Mouse (Mus musculus): ENCODE results near the gene Fmnl3. TPM values are rescaled to one million over a fixed set of nuclear protein-coding genes. Genes with fewer than 3 reads are reported as not detected.

Gene Fmnl3
- polyA plus RNA-seq, 1 experiment from 2014 or later: 8.0 TPM

DNA sequence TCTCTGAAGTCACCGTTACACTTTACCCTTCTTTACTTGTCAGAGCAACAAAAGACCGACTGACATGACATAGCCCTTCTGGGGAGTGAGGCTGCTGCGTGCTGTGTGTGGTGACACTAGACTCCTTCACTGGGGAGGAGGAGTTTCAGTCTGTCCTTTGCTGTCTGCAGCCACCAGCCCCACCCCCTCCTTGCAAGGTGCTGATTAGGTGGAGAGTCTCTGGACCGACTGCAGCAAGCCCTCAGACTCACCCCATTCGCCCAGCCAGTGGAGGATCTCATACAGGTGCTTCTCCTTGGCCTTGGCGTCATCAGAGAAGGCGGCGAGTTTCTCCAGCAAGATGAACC lies 85.1 kb downstream of the Fmnl3 start:
- Histone ChIP-seq H3K4me1 (replicated peaks; ENCODE audit: control insufficient read depth, insufficient read depth) (no peaks in the 10 kb centered on the region), H3K27me3 (ENCODE audit: control insufficient read depth, insufficient read depth, low read length) (no peaks in the 10 kb centered on the region), H3K27ac (replicated peaks) (no peak overlapping the region), H3K4me3 (ENCODE audit: low read depth, low read length) (no peak overlapping the region), H3K36me3 (ENCODE audit: control insufficient read depth, insufficient read depth, low read length) (no peaks in the 10 kb centered on the region), H3K9ac (ENCODE audit: low read length) (no peak overlapping the region), H3K9me3 (ENCODE audit: control insufficient read depth, low read length) (no peaks in the 10 kb centered on the region), H3K4me2 (replicated peaks; ENCODE audit: low read depth) (no peak overlapping the region)
- no peak for TF ChIP-seq EP300 (optimal IDR thresholded peaks at IDR 0.05)
- TF ChIP-seq CTCF (IDR thresholded peaks at IDR 0.05; ENCODE audit: low read depth): no peak
- 51% methylated on average over 8 of the region's 8 CpGs for WGBS
- no peak for DNase-seq (ENCODE audit: low spot score)
- ATAC-seq (ENCODE audit: low FRiP score, low TSS enrichment): no peak; the same call in 1 of the 2 replicates

DNA sequence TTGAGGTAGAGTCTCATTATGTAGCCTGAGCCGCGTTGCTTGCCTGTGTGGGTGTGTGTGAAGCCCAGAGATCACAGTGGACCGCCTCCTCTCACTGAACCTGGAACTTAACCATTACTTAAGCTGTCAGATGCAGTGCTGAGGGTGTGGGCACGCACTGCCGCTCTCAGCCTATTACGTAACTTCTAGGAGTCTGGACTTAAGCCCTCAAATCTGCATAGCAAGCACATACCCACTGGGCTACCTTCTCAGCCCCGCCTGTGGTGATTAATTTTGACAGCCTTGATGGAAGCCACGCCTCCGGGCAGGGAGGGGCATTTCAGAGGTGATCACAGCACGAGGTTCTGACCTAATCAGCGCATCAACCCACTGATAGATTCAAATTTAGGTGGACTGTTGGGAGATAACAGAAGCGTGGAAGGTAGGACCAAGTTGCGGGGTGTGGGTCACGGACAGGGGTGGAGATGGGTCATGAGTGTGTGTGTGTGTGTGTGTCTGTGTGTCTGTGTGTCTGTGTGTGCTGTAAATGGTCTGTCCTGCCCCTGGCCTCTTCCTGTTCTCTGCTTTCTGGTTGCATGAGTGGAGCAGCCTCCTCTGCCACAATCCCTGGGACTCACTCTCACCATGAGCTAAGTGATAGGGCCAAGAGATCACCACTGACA lies 85.6 kb downstream of the Fmnl3 start:
- peak; percentile 88 for DNase-seq (ENCODE audit: low spot score)
- H3K4me1 ChIP-seq (replicated peaks; ENCODE audit: control insufficient read depth, insufficient read depth): no peaks in the 10 kb centered on the region
- no peak overlapping the region for H3K9ac ChIP-seq (ENCODE audit: low read length)
- no peaks in the 10 kb centered on the region for H3K9me3 ChIP-seq (ENCODE audit: control insufficient read depth, low read length)
- ATAC-seq (ENCODE audit: low FRiP score, low TSS enrichment): peak; percentile 94
- TF ChIP-seq EP300 (optimal IDR thresholded peaks at IDR 0.05) (no peak), CTCF (IDR thresholded peaks at IDR 0.05; ENCODE audit: low read depth) (no peak)
- H3K4me2 ChIP-seq (replicated peaks; ENCODE audit: low read depth): no peak overlapping the region
- H3K36me3 ChIP-seq (ENCODE audit: control insufficient read depth, insufficient read depth, low read length): no peaks in the 10 kb centered on the region
- H3K27me3 ChIP-seq (ENCODE audit: control insufficient read depth, insufficient read depth, low read length): no peaks in the 10 kb centered on the region
- no peak overlapping the region for H3K4me3 ChIP-seq (ENCODE audit: low read depth, low read length)
- no peak overlapping the region for H3K27ac ChIP-seq (replicated peaks)
- 30% methylated on average over 14 of the region's 14 CpGs for WGBS

DNA sequence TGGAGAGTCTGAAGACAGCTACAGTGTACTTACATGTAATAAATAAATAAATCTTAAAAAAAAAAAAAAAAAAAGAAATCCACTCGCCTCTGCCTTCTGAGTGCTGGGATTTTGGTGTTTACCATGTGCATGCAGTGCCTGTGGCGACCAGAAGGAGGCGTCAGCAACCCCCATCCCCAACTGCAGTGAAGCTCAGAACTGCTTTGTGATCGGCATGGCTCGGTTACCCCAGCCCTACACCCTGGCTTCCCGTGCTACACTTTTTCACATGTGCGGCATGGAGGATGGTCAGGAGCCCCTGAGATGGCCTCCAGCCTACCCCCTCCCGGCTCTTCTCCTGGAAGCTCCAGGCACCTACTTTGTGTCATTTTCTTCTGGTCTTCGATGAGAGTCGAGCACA lies 86.8 kb downstream of the Fmnl3 start:
- no peaks in the 10 kb centered on the region for H3K4me1 ChIP-seq (replicated peaks; ENCODE audit: control insufficient read depth, insufficient read depth)
- 66% methylated on average over 10 of the region's 10 CpGs for WGBS
- ATAC-seq (ENCODE audit: low FRiP score, low TSS enrichment) (no peak), DNase-seq (ENCODE audit: low spot score) (no peak)
- TF ChIP-seq EP300 (optimal IDR thresholded peaks at IDR 0.05) (no peak), CTCF (IDR thresholded peaks at IDR 0.05; ENCODE audit: low read depth) (peak; percentile 54)
- no peaks in the 10 kb centered on the region for H3K27me3 ChIP-seq (ENCODE audit: control insufficient read depth, insufficient read depth, low read length)
- no peak overlapping the region for H3K27ac ChIP-seq (replicated peaks)
- no peak overlapping the region for H3K9ac ChIP-seq (ENCODE audit: low read length)
- no peak overlapping the region for H3K4me2 ChIP-seq (replicated peaks; ENCODE audit: low read depth)
- no peaks in the 10 kb centered on the region for H3K36me3 ChIP-seq (ENCODE audit: control insufficient read depth, insufficient read depth, low read length)
- H3K9me3 ChIP-seq (ENCODE audit: control insufficient read depth, low read length): no peaks in the 10 kb centered on the region
- no peak overlapping the region for H3K4me3 ChIP-seq (ENCODE audit: low read depth, low read length)

DNA sequence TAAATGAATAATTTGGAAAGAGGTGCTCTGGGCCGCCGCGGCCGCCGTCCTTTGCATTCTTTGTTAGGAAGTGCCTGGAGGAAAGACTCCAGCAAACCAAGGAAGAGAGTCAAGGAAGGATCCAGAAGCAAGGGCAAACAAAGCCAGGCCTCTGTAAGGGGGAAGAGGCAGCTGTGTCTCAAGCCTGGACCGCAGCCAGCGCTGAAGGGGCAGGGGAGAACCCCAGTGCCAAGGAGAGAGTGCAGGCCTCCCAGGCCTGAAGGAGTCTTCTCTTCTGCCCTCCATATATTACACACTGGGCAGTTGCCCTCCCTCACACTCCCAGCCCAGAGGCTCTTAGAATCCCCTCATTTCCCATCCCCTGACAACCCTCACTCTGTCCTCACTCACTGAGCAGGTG lies 92.0 kb downstream of the Fmnl3 start:
- H3K9me3 ChIP-seq (ENCODE audit: control insufficient read depth, low read length): no peaks in the 10 kb centered on the region
- no peaks in the 10 kb centered on the region for H3K36me3 ChIP-seq (ENCODE audit: control insufficient read depth, insufficient read depth, low read length)
- H3K27me3 ChIP-seq (ENCODE audit: control insufficient read depth, insufficient read depth, low read length): no peaks in the 10 kb centered on the region
- H3K4me1 ChIP-seq (replicated peaks; ENCODE audit: control insufficient read depth, insufficient read depth): no peaks in the 10 kb centered on the region
- H3K4me2 ChIP-seq (replicated peaks; ENCODE audit: low read depth): no peak overlapping the region
- 84% methylated on average over 7 of the region's 7 CpGs for WGBS
- TF ChIP-seq EP300 (optimal IDR thresholded peaks at IDR 0.05) (no peak), CTCF (IDR thresholded peaks at IDR 0.05; ENCODE audit: low read depth) (no peak)
- ATAC-seq (ENCODE audit: low FRiP score, low TSS enrichment) (no peak), DNase-seq (ENCODE audit: low spot score) (no peak)
- H3K27ac ChIP-seq (replicated peaks): no peak overlapping the region
- H3K4me3 ChIP-seq (ENCODE audit: low read depth, low read length): no peak overlapping the region
- no peak overlapping the region for H3K9ac ChIP-seq (ENCODE audit: low read length)

DNA sequence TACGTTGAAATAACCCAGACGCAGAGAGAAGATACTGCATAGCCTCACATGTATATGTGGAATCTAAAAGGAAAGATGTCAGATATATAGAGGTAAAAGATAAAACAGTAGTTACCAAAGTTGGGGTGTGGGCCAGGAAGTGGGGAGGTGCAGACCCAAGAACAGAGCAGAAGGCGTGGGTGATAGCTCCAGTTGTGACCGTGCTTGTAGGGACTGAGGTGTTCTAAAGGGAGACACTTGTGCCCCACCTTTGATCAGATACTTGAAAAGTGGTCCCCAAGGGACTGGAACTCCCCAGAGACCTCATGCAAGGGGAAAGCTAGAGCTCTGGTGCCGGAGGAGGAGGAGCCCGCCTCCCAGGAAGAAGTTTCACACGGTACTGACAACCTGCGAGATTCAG lies 94.2 kb downstream of the Fmnl3 start:
- no peak for ATAC-seq (ENCODE audit: low FRiP score, low TSS enrichment)
- Histone ChIP-seq H3K4me3 (ENCODE audit: low read depth, low read length) (no peak overlapping the region), H3K27ac (replicated peaks) (no peak overlapping the region), H3K4me2 (replicated peaks; ENCODE audit: low read depth) (no peak overlapping the region), H3K27me3 (ENCODE audit: control insufficient read depth, insufficient read depth, low read length) (no peaks in the 10 kb centered on the region), H3K9ac (ENCODE audit: low read length) (no peak overlapping the region), H3K36me3 (ENCODE audit: control insufficient read depth, insufficient read depth, low read length) (no peaks in the 10 kb centered on the region), H3K9me3 (ENCODE audit: control insufficient read depth, low read length) (no peaks in the 10 kb centered on the region), H3K4me1 (replicated peaks; ENCODE audit: control insufficient read depth, insufficient read depth) (no peaks in the 10 kb centered on the region)
- no peak for DNase-seq (ENCODE audit: low spot score)
- WGBS: 84% methylated on average over 8 of the region's 8 CpGs
- TF ChIP-seq CTCF (IDR thresholded peaks at IDR 0.05; ENCODE audit: low read depth) (no peak), EP300 (optimal IDR thresholded peaks at IDR 0.05) (no peak)

Other genes starting within 250 kb of the Fmnl3 start
- 13.7 and 13.9 TPM in 2 replicates for gene Spats2, start 244.6 kb downstream of the Fmnl3 start, polyA plus RNA-seq (2015; fragmentation: Nextera tagmentation; extraction: Ambion mirVana)
- gene Kcnh3, start 145.6 kb downstream of the Fmnl3 start, polyA plus RNA-seq (2015; fragmentation: Nextera tagmentation; extraction: Ambion mirVana): 0.29 and 0.30 TPM in 2 replicates
- 64.2 and 66.4 TPM in 2 replicates for gene Mcrs1, start 118.5 kb downstream of the Fmnl3 start, polyA plus RNA-seq (2015; fragmentation: Nextera tagmentation; extraction: Ambion mirVana)
- 16.1 and 18.3 TPM in 2 replicates for gene Prpf40b, start 75.4 kb downstream of the Fmnl3 start, polyA plus RNA-seq (2015; fragmentation: Nextera tagmentation; extraction: Ambion mirVana)
- 0.28 TPM in 1 of 2 replicates, not detected in the other for gene Fam186b, start 74.6 kb downstream of the Fmnl3 start, polyA plus RNA-seq (2015; fragmentation: Nextera tagmentation; extraction: Ambion mirVana)
- gene Tmbim6, start 22.4 kb upstream of the Fmnl3 start, polyA plus RNA-seq (2015; fragmentation: Nextera tagmentation; extraction: Ambion mirVana): 469 and 479 TPM in 2 replicates
- gene Nckap5l, start 87.3 kb upstream of the Fmnl3 start, polyA plus RNA-seq (2015; fragmentation: Nextera tagmentation; extraction: Ambion mirVana): 2.1 and 2.4 TPM in 2 replicates
- 9.3 and 10.4 TPM in 2 replicates for gene Bcdin3d, start 104.2 kb upstream of the Fmnl3 start, polyA plus RNA-seq (2015; fragmentation: Nextera tagmentation; extraction: Ambion mirVana)
- gene Faim2, start 157.7 kb upstream of the Fmnl3 start, polyA plus RNA-seq (2015; fragmentation: Nextera tagmentation; extraction: Ambion mirVana): 0.62 and 0.81 TPM in 2 replicates
- not detected in 2 replicates for gene Aqp2, start 208.6 kb upstream of the Fmnl3 start, polyA plus RNA-seq (2015; fragmentation: Nextera tagmentation; extraction: Ambion mirVana)
- 0.72 and 1.9 TPM in 2 replicates for gene Aqp5, start 220.3 kb upstream of the Fmnl3 start, polyA plus RNA-seq (2015; fragmentation: Nextera tagmentation; extraction: Ambion mirVana)
- not detected in 2 replicates for gene Aqp6, start 230.9 kb upstream of the Fmnl3 start, polyA plus RNA-seq (2015; fragmentation: Nextera tagmentation; extraction: Ambion mirVana)